Mouse (Mus musculus) embryo, embryonic 10 days (tissue): ENCODE measurements around the gene Hoxb9.

Source experiments
- DNase-seq: peaks from one replicate; pipeline ENCODE4 v3.0.0-alpha.2; 2015; ENCODE audit warnings: low spot score

Gene Hoxb9

DNA sequence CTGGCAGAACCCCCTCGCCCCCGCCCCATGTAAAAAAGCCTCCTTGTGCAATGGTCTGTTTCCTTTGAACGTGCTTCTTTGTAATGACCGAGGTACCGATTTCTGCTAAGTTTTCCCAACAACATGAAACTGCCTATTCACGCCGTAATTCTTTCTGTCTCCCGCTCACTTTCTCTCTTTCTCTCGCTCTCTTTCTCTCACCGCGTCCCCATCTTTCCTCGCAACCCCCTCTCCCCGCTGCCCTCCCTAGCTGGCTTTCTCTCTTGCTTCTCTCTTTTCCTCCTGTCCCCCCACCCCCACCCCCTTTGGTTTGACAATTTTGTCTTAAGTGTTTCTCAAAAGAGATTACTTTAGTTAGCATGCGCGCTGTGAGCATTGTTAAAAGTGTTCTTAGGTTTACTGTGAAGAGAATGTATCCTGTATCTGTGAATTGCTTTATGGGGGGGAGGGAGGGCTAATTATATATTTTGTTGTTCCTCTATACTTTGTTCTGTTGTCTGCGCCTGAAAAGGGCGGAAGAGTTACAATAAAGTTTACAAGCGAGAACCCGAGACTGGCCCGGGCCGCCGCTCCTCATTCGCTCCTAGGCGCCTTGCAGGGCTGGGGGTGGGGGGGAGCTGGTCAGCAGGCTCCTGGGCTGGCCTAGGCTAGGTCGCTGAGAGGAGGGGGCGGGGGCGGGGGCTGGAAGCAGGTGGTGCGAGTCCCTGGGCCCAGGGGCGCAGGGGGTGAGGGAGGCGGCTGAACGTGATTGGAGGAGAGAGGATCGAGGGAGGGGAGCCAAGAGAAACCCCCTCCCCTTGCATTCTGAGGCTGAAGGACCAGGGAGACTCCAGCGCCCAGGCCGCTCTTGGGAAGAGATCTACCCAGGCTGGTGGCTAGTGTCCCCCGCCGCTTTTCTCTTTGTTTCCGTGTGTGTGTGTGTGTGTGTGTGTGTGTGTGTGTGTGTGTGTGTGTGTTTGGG, 13.8 kb downstream of the Hoxb9 start:
- peak; percentile 85 for DNase-seq

DNA sequence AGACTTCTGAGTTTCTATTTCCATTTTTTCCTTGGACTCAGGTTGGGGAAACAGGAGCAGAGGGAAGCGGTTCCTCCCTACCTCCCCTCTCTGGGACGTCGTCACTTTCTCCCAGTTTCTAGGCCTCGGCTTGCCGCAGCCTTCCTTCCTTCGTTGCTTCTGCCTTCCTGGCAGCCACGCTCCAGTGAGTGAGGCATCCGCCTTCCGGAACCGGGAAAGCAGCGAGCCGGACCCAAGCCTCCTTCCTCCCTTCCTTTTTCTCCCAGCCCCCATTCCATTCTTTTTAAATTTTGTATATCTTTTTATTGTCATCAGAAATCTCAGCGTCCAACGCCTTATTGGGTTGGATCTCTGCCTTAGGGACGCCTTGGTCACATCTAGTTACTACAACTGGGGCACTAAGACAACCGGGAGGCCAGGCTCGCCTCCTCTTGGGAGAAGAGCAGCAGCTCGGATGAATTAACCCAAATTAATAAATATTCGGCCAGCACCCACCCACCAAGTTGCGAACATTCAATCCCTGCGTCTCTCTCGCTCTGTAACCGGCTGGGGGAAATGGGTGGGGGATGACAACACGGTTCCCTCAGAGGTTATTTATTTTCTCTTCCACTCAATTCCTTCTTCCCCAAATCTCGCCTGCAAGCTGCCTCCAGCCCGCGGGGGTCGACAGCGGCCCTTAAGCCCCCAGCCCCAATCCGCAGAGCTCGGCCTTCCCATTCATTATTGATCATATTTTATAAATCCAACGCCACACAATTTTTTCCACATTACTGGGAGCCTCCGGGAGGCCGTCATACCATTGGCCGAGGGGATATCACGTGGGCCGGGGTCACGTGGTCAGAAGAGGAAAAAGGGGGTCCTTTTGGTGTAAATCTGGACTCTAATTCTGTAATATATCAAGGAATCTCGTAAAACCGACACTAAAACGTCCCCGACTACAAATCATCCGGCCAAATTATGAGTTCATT, 14.8 kb downstream of the Hoxb9 start, which contains the start of gene Hoxb7:
Gene Hoxb7, plus strand, starts transcription at position 853 of the 968 bp plus-strand sequence.
- DNase-seq: peak; percentile 79

DNA sequence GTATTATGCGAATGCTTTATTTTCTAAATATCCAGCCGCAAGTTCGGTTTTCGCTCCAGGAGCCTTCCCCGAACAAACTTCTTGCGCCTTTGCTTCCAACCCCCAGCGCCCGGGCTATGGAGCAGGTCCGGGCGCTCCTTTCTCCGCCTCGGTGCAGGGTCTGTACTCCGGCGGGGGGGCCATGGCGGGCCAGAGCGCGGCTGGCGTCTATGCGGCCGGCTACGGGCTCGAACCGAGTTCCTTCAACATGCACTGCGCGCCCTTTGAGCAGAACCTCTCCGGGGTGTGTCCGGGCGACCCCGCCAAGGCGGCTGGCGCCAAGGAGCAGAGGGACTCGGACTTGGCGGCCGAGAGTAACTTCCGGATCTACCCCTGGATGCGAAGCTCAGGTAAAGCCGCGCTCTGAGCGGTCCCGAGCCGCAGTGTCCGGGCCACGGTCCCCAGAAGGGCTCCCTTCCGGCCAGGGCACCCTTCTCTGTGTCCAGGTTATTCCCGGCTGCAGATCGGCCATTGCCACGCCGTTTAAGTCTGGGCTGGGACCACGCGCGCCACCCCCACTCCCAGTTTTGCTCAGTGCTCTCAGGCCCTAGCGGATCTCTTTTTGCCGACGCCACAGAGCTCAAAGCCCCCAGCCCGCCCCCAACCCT, 15.6 kb downstream of the Hoxb9 start:
- no peak for DNase-seq

DNA sequence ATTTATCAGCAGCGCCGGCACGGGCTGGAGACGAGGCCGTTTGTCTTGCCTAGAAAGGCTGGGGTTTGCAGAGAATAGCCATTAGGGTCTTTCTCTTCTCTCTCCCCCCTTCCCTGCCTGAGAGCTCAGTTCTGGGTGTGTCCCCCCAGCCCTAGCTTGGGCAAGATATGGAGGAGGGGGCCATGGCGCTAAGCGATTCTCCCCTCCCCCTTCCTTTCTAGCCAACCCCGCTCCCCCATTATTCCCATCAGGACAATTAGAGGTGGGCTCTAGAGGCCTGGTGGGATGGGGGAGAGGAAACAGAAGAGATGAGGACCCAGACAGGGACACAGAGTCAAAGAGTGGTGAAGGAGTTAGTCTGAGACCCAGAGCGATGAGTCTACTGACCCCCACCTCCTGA, 16.2 kb downstream of the Hoxb9 start:
- no peak for DNase-seq

DNA sequence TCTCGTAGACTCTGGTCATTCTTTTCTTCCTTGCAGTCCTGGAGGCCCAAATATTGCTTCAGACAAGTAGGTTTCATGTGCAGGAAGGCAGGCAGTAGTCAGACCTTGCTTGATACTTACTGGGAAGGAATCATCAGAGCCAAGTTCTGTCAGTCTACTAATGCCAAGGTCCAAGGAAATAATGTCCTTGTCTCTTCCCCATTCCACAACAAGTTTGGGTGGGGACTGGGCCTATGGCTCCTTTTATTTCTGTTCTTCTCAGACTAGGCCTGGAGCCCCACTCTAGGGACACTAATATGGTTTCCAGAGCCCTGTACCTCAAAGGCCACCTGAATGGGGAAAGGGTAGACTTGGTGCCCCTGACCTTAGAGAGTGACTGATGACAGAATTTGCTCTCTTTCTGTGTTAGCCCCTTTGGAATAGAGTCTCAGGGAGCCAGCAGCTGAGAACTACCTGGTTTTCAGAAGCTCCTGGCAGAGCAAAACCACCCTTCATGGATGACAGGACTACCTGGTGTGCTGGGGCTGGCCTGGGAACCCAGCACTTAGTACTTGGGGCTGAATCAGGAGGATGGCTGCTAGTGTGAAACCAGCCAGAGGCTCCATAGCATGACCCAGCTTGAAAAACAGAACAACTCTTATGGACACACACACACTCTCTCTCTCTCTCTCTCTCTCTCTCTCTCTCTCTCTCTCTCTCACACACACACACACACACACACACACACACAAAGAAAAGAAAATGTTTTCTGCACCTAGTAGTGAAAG, 17.4 kb downstream of the Hoxb9 start:
- DNase-seq: no peak

DNA sequence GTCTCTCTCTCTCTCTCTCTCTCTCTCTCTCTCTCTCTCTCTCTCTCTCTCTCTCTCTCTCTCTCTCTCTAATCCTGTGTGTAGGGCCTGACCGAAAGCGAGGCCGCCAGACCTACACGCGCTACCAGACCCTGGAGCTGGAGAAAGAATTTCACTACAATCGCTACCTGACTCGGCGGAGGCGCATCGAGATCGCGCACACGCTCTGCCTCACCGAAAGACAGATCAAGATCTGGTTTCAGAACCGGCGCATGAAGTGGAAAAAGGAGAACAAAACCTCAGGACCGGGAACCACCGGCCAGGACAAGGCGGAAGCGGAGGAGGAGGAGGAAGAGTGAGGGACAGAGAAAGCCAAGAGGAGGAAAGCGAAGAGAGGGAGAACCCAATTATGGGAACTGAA, 18.0 kb downstream of the Hoxb9 start:
- DNase-seq: no peak

DNA sequence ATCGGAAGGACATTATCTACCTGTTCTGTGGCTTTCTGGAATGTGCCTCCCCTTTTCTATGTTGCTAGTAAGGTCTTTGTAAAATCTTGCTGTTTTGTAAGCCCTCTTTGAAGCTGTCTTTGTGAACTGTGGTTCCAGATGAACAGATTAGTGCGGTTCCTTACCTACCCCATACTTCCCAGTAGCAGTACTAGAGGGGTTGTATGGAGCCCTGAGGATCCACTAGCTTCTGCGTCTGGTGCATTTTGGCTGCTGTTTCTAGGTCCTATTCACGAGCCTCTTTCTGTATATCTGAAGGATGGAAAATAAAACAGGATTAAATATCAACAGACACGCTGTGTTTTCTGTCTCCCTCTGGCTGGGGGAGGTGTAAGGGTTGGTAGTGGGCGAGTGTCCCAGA, 18.6 kb downstream of the Hoxb9 start:
- DNase-seq: no peak

DNA sequence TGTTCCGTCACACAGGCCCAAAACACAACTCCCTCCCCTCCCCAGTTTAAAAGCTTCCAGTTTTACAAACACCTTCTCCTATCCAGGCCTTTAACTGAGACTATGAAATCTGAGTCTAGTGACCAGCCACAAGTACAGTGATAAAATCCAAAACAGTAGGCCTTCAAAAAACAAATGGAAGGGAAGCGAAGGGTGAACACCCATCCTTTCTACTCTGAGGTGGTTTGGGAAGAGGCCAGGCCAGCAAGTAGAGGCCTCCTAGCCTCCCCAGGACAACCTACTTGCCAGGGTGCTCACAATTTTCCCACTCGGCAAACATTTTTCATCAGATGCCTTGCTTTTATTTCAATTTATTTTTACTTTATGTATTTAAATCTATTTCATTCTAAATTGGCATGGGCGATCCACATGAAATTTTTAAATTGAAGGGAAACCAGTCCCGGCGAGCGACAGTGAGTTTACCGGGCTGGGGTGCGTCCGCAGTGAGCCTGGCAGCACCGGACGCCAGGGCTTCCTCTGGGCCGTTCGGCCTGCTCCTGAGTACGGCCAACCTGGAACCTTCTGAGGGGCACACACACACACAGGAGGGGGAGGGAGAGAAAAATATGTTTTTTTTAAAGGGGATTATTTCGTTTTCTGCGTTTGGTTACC, 19.6 kb downstream of the Hoxb9 start:
- no peak for DNase-seq

DNA sequence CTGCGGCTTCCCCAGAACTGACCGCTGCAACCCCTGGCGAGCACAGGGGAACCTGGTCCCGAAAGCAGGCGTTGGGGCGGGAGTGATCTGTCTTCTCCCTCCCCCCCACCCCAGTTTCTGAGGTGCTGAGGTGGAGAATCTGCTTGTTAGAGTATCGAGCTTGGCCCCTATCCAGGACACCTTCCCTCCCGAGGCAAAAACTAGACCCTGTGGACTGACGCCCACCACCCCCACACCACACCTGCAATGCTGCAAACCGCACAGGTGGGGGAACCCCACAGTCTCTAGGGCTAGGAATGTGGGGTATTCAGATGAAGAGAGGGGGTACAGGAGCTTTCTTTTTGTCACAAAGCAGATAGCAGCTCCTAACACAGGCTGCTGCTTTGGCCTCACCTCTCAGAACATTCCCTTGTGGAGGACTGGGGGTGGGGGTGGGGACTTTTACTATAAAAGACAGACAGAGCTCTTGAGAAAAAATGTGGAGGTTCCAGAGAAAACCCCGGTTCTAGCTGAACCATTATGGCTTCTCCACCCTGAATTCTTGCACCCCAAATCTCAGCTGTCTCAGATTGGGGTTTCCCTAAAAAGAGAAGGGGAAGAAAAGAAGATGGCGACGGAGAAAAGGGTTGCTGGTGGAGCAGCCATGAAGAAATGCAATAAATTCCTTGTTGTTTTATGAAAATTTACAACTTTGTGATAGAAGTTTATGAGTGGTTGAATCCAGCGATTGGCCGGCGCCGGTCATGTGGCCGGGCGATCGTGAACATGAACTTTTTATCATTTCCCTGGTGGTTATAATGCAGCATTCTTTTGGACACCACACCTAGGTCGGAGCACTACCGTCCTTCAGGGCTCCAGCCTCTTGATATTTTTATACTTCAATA, 20.7 kb downstream of the Hoxb9 start, which contains the start of gene Hoxb6:
Gene Hoxb6, plus strand, starts transcription at position 796 of the 884 bp plus-strand sequence.
- peak; percentile 57 for DNase-seq

DNA sequence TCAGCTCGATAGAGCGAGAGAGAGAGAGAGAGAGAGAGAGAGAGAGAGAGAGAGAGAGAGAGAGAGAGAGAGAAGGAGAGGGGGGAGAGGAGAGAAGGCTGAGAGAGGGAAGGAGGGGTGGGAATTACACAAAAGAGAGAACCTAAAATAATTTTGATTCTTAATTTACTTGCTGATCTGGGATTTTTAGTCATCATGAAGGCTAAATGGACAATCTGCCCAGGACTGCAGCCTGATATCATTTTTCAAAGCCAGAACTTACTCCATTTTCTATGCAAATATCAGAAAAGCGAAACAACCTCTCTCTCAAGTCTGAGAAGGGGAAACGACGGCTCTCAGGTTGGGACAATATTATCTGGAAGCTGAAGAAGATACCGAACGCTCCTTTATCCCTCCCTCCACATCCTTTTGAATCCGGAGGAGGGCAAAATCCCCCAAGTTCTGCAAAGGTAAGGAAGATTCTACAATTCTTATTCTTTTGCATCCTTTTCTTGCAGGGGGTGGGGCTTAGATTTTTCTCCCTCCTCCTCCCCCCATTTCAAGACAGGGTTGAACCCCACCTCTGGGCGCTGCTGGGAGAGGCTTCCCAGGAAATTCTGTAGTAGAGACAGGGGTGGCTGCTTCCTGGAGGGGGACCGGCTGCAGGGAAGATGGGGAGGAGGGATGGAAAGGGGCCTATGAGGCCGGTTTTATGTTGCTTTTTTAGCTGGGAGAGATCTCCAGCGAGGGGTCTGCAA, 21.5 kb downstream of the Hoxb9 start:
- no peak for DNase-seq

DNA sequence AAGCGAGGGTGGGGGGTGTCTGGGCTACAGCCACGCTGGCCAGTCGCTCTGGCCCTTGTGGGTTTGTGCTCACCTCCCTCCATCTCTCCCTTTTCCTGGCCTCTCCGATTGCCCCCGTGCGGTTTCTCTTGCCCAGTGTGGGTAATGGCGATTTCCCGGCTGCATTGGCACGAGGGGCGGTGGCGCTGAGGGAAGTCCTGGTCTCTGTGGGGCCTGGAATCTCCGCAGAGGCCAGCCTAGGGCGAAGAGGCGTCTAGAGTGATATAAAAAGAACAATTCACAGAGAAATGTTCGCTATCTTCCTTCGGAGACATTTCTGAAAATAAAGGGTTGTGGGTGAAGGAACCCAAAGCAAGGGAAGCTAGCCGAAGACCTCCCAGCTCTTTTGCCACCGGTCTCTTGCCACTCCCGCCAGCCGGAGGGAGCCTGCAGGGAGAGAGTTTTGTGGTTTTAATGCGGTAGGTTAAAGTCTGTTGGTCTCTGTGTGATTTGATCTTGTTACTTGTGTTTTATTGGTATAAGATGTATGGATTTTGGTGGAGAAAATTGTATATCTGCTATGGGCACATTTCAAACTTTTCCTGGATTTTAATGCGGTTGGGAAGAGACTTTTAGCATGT, 22.2 kb downstream of the Hoxb9 start:
- no peak for DNase-seq

DNA sequence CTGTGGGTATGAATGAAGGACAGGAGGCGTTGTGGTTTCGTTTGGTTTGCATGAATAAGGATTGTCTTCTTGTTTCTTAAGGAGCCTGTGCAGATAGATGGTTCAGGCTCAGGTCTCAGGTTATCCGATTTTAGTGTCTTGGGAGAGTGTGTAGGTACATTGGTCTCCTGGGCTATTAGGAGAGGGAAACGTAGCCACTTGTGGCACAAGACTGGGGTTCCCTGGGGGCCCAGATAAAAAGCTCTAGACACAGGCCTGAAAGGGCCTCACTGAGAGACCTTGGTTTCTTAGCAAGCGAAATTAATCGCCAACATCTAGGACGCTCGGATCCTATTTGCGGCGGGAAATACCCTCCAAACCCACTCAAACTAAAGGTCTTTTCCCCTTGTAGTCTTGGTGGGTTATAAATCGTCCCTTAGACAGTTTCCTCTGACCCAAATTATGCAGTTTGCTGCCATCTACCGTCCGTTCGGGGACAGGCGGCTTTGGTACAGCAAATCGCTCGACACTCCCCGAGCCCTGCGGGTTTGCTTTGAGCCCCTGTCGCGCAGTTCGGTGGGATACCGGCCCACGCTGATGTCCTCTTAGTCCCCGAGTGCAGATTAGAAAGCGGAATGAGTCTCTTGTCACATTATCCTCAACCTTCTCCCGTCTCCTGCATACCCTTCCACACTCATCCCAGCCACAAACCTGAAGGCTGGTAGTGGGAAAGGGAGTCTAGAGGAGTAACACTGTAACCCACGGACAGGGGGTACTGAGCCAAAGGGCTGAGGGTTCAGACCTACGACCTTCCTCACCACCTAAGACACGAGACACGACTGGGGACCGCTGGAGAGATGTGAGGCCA, 23.2 kb downstream of the Hoxb9 start:
- DNase-seq: peak; percentile 94

DNA sequence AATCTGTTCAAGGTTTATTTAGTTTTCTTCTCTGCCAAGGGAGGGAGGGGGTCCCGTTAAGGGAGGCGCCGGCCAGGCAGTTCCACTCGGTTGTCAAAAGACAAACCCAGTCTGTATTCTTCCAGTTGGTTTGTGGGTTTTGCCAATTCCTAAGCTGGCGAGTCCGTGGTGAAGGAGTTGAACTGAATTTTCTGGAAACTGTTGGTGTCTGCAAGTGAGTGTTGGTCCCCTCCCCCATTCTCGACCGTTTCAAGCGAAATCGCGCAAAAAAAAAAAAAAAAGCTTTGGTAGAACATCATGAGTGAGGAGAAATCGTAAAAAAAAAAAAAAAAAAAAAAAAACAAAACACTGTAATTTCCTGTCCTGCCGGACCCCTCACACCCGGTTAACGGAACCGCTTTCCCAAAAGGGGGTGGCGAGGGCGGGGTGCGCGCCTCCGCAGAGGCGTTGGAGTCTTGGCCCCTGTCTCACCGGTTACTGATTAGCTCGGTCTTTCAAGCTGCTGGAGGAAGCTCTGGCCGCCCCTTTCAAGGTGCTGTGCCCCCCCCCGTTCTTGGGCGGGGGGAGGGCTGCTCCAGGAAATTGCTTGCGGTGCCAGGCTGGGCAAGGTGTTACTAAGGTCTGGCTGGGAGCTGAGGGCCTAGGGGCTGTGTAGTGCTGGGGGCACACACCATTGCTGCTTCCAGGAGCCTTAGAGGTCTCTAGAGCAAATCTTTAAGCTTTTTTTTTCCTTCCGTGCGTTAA, 24.0 kb downstream of the Hoxb9 start:
- DNase-seq: no peak

DNA sequence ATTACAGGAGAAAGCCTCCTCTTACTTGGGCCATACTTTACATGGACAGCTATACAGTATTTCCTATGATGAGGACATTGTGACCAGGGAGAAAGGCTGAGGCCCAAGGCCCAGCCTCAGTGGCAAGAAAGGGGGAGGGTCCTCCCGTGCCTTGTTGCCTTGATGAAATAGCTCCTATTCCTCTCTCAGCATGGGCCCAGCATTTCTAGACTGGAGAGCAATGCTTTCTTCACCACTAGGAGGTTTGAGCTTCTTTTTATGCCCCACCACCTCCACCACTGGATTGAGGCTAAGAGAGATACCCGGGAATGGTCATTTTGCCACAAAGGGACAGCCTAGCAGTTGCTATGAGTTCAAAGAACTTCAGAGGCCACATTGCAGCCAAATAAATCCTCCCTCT, 25.7 kb downstream of the Hoxb9 start:
- peak; percentile 51 for DNase-seq

DNA sequence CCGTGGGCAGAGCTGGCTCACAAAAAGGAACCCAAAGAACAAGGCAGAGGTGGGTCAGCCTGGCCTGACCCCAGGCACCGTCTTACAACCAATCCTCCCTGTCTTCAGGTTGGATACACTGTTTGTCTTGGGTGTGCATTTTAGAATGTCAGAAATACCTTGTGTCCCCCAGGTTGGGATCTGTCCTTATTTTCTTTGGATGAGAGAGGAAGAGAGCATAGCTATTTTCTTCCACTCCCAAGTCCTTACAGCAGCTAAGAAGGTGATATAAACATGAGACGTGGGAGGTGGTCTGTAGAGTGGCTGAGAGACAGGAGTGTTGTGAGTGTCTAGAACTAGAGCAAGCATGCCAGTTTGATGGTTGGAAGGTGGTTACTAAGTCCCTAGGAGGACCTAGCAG, 26.2 kb downstream of the Hoxb9 start:
- DNase-seq: no peak

DNA sequence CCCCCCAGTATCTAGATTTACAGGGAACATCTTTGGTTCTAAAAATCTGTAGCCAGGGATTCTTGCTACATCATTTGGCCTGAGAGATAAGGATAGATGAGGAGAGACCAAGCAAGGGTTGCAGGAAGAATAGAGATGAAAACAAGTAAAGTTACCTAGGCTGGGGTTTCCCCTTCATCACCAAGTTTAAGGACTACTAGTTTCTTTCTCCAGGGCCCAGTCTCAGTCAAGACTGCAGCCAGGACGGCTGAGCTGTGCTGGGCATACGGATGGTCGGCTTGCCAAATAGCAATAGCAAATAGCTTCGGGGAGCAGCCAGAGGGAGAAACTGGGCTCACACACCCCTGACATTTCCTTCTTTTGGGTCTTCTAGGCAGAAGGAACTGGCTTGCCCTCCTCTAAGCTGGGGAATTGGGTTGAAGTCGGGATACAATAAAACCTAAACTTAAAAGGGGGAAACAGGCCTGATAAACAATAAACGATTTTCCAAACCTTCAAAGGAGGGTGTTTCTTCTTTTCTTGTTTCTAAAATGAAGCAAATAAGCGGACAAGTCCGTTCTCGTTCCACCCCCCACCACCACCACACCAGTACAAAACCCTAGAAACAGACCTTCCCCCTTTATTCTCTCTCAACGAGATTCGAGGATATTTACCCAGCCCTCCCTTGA, 26.8 kb downstream of the Hoxb9 start:
- DNase-seq: no peak
